Mouse (Mus musculus): Measurements from ENCODE around the gene Plppr3. TPM values are rescaled to one million over a fixed set of nuclear protein-coding genes. Genes with fewer than 3 reads are reported as not detected.
A peak's percentile ranks its signal among the peaks of the same experiment; 100 is the strongest.
"Not testable (repeated sequence)": the region's sequence is repeated elsewhere in the genome, so short reads cannot be mapped to it uniquely, and the experiment has no call there.

The Plppr3 gene
- total and polyA plus RNA-seq, 3 experiments = 0.85 to 6.2 TPM; not detected in 1

- TF ChIP-seq EP300 (IDR thresholded peaks at IDR 0.05; ENCODE audit: low read depth in 1 of 2, low read length in 2 of 2) (no peak), CTCF (IDR thresholded peaks at IDR 0.05 in 2 of 3, conservative IDR thresholded peaks at IDR 0.05 in 1 of 3; ENCODE audit: control insufficient read depth in 1 of 3, insufficient read depth in 1 of 3, low read depth in 2 of 3, low read length in 3 of 3, poor library complexity in 1 of 3, severe bottlenecking in 1 of 3) (no peak), ETS1 (IDR thresholded peaks at IDR 0.05; ENCODE audit: low read depth, low read length) (no peak), HCFC1 (IDR thresholded peaks at IDR 0.05; ENCODE audit: low read depth, low read length) (no peak)
Measured at GRCm38 (mm10) chr10:79896306-79896705, 21.9 kb upstream of the Plppr3 start (continued).

DNA sequence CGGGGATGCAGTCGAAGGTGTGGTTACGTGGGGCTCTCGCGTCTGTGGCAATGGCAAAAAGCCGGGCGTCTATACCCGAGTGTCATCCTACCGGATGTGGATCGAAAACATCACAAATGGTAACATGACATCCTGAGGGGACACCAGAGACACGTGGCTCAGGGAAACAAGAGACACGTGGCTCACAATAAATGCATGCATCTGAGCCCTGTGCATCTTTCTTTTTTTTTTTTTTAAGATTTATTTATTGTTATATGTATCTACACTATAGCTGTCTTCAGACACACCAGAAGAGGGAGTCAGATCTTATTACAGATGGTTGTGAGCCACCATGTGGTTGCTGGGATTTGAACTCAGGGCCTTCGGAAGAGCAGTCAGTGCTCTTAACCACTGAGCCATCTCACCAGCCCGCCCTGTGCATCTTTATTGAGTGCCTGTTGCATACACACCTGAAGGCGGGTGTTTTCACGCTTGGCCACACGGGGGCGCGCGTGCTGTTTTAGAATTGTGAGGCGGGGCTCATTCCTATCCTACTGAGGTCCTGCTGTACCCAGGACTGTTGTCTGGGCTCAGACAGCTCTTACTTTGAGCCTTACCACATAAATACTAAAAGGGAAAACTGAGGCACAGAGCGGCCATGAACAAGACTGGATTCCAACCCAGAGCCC, 18.2 kb upstream of the Plppr3 start:
- H3K27me3 ChIP-seq (ENCODE audit: control insufficient read depth in 1 of 2, insufficient read depth in 2 of 2, low read length in 2 of 2); H3K36me3 ChIP-seq (ENCODE audit: control insufficient read depth in 1 of 2, insufficient read depth in 2 of 2, low read length in 2 of 2); H3K4me1 ChIP-seq (ENCODE audit: control insufficient read depth in 1 of 2, insufficient read depth in 2 of 2, low read length in 2 of 2); H3K9me3 ChIP-seq (replicated peaks; ENCODE audit: insufficient read depth, low read length); H3K79me2 ChIP-seq (ENCODE audit: control insufficient read depth, insufficient read depth, low read length, poor library complexity); H3K27ac ChIP-seq (ENCODE audit: control insufficient read depth, low read depth, low read length); H3K9ac ChIP-seq (ENCODE audit: control insufficient read depth, low read depth, low read length, poor library complexity, severe bottlenecking); H3K4me3 ChIP-seq (ENCODE audit: control insufficient read depth in 1 of 2, insufficient read depth in 1 of 2, low read depth in 2 of 2, low read length in 2 of 2): not testable (repeated sequence)
- peak; percentile 84 for DNase-seq (ENCODE audit: low read depth, low spot score)
- TF ChIP-seq SIN3A (IDR thresholded peaks at IDR 0.05; ENCODE audit: low read length) (peak; percentile 44; the same call in 1 of the 2 replicates), TBP (IDR thresholded peaks at IDR 0.05; ENCODE audit: low read depth, low read length) (peak; percentile 95), CTCF (IDR thresholded peaks at IDR 0.05 in 2 of 3, conservative IDR thresholded peaks at IDR 0.05 in 1 of 3; ENCODE audit: control insufficient read depth in 1 of 3, insufficient read depth in 1 of 3, low read depth in 2 of 3, low read length in 3 of 3, poor library complexity in 1 of 3, severe bottlenecking in 1 of 3) (peak; percentile 52 to 94 (median 85)), MAZ (IDR thresholded peaks at IDR 0.05; ENCODE audit: low read depth, low read length) (peak; percentile 51; the same call in 1 of the 2 replicates), BHLHE40 (IDR thresholded peaks at IDR 0.05; ENCODE audit: borderline replicate concordance, low read depth, low read length) (0 out of 2 replicates have a peak, but pooled peaks have one; percentile 8), MXI1 (IDR thresholded peaks at IDR 0.05; ENCODE audit: low read depth, low read length) (peak; percentile 49; the same call in 1 of the 2 replicates), RAD21 (IDR thresholded peaks at IDR 0.05; ENCODE audit: low read depth, low read length) (peak; percentile 71), SMC3 (IDR thresholded peaks at IDR 0.05; ENCODE audit: low read depth, low read length) (peak; percentile 83), MAX (IDR thresholded peaks at IDR 0.05; ENCODE audit: low read length) (peak; percentile 26), MYC (IDR thresholded peaks at IDR 0.05; ENCODE audit: low read depth, low read length) (peak; percentile 78), ZNF384 (IDR thresholded peaks at IDR 0.05; ENCODE audit: low read depth, low read length) (peak; percentile 68), ZC3H11A (IDR thresholded peaks at IDR 0.05; ENCODE audit: low read depth, low read length) (peak; percentile 71)

DNA sequence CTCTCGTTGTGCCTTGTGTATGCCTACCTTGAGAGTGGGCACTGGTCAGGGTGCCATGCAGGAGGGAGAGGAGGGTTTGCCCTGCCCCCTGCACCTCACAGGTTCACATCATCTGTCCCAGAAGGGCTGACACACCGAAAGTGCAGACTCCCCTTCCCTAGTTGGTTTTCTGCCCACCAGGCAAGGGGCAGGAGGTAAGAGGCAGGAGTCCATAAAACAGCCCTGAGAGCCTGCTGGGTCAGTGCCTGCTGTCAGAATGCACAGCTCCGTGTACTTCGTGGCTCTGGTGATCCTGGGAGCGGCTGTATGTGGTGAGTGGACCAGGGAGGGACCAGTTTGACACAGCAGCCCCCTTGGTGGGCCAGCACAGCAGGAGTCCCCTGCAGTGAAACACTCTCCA, 16.2 kb upstream of the Plppr3 start, which contains the start of gene Cfd:
TSS of gene Cfd (plus strand) at position 184 of the 400 bp plus-strand sequence.
- Histone ChIP-seq H3K9me3 (replicated peaks; ENCODE audit: insufficient read depth, low read length) (no peaks in the 10 kb centered on the region), H3K4me3 (ENCODE audit: control insufficient read depth in 1 of 2, insufficient read depth in 1 of 2, low read depth in 2 of 2, low read length in 2 of 2) (no peak within 1 kb of the TSS), H3K36me3 (ENCODE audit: control insufficient read depth in 1 of 2, insufficient read depth in 2 of 2, low read length in 2 of 2) (no peaks in the 10 kb centered on the region), H3K27ac (ENCODE audit: control insufficient read depth, low read depth, low read length) (no peak within 1 kb of the TSS), H3K79me2 (ENCODE audit: control insufficient read depth, insufficient read depth, low read length, poor library complexity) (no peaks in the 10 kb centered on the region), H3K9ac (ENCODE audit: control insufficient read depth, low read depth, low read length, poor library complexity, severe bottlenecking) (no peak within 1 kb of the TSS), H3K27me3 (ENCODE audit: control insufficient read depth in 1 of 2, insufficient read depth in 2 of 2, low read length in 2 of 2) (no peaks in the 10 kb centered on the region), H3K4me1 (ENCODE audit: control insufficient read depth in 1 of 2, insufficient read depth in 2 of 2, low read length in 2 of 2) (no peaks in the 10 kb centered on the region; a peak in 1 of 4 replicates)
- DNase-seq (ENCODE audit: low read depth, low spot score) = no peak
- TF ChIP-seq MAZ (IDR thresholded peaks at IDR 0.05; ENCODE audit: low read depth, low read length) = no peak

Data from MEL (cell line).